Mouse (Mus musculus): ENCODE measurements around the gene Dock4. TPM values are rescaled to one million over a fixed set of nuclear protein-coding genes. Genes with fewer than 3 reads are reported as not detected.

Gene Dock4
- total RNA-seq, 2 experiments from 2014 or later: 97.3 to 104 TPM

DNA sequence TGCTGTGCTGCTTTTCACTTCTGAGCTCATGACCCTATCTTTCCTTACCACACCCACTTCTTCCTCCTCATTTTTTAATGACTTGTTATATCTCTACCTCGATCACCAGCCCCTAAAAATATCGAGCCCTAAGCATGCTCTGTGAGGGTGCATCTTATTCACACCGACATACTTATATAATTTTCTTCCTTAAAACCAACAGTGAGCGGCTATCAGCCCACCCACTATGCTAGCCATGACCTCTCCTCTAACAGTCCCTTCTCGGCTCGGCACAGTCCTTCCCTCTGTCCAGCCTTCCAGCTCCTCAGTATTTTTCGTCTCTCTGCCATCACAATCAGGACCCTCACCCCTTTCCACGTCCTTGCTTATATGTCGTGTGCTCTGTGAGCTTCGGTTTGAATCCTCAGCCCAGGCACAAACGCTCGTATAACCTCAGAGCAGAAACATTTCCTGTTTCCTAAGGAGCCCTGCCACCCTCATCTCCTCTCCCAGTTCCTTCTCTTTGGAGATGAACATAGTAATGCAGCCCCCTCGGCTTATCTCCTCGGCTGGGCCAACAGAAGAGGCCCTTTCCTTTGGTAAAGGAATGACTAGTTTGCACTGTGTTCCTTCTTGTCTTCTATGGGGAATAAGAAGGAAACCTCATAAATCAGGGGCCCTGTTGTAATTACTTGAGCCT lies 351.2 kb downstream of the Dock4 start:
- Histone ChIP-seq H3K4me3 (no peak overlapping the region), H3K27ac (no peak overlapping the region)
- intact Hi-C loops (cut with DNase I): loop anchor here (5.0 kb wide), 1 partner anchor 350 kb away; the partner anchor contains the start of genes Dock4 and Zfp277
- no peak for TF ChIP-seq CTCF (IDR thresholded peaks at IDR 0.05)
- DNase-seq (ENCODE audit: extremely low spot score in 1 of 2, low spot score in 2 of 2): no peak

DNA sequence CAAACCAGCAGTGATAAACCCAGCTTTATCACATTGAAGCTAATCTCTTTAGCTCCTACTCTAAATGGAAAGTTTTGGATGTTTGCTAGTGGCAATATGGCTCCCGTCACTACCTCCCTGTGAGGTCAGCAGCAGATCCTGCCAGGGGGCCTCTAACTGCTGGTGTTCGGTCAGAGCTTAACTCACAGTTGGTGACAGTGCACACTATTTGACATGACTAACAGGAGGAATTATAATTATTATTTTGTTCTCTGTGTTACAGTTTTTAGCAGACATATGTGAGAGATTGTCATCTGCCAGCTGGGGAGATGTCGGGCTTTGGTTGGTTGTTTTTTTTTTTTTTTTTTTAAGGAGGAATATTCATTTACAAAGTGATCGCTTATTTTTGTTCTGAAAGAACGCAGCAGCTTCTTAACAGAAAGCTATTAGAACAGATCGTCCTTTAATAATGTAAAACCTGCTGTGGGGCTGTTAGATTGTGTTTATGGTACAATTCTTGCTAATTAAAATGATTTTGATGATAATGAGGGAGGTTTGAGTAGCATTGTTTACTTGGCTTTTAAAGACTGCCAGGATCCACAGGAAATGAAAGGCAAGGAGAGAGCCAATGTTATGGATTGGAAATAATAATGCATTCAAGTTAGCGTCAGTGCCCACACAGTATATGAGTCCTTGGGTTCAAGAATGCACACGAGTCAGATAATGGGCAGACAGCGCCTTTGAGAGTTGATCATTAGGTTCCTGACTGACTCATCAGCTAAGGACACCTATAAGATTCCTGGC lies 352.0 kb downstream of the Dock4 start:
- Histone ChIP-seq H3K27ac (no peak overlapping the region), H3K4me3 (no peak overlapping the region)
- DNase-seq (ENCODE audit: extremely low spot score in 1 of 2, low spot score in 2 of 2): no peak
- TF ChIP-seq CTCF (IDR thresholded peaks at IDR 0.05): no peak
- intact Hi-C loops (cut with DNase I): loop anchor here (5.0 kb wide), 1 partner anchor 350 kb away; the partner anchor contains the start of genes Dock4 and Zfp277

DNA sequence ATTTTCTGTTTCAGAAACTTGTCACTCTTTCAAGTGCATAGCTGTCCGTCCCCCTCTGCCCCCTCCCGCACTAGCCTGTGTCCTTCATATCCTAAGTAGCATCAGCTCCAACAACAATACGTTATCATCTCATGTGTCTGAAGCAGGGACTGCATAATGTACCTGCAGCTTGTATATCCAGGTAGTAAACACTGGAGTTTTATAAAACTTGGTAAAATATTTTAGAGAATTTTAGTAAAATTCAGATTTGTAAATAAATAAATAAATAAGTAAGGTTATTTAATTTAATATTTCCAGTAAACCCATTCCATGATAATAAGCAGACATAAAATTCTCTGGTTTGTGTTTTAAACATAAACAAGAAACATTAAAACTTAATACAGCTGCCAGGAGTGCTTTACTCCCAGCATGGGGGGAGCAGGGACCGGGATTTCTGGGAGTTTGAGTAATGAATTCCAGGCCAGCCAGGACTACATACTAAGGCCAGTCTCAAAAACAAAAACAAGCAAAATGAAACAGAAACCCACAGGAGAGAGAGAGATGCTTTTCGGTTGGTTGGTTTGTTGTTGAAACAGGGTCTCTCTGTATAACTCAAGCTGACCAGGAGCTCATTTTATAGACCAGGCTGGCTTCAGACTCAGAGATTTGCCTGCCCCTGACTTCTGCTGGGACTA lies 352.7 kb downstream of the Dock4 start:
- intact Hi-C loops (cut with DNase I): loop anchor here (5.0 kb wide), 1 partner anchor 351 kb away; the partner anchor contains the start of genes Dock4 and Zfp277
- no peak for TF ChIP-seq CTCF (IDR thresholded peaks at IDR 0.05)
- DNase-seq (ENCODE audit: extremely low spot score in 1 of 2, low spot score in 2 of 2): no peak
- Histone ChIP-seq H3K27ac (no peak overlapping the region), H3K4me3 (no peak overlapping the region)

DNA sequence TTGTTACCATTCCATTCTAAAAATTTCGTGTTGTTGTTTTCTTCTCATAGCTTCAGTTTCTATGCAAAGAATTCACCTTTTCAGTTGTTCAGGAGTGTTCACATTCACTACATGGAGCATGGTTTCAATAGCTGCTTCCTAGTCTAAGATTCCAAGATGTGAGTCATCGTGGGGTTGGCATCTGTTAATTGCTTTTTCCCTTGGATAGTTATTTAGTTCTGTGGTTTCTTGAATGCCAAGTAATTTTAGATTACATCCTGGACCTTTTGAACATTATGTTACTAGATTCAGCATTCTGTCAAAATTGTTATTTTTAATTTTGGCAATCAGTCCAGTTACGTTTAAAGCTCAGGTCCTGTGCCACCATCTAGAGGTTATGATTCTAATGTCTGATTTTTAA lies 355.7 kb downstream of the Dock4 start:
- TF ChIP-seq CTCF (IDR thresholded peaks at IDR 0.05): no peak
- DNase-seq (ENCODE audit: extremely low spot score in 1 of 2, low spot score in 2 of 2): no peak
- H3K27ac ChIP-seq: no peak overlapping the region
- no peak overlapping the region for H3K4me3 ChIP-seq
- intact Hi-C loops (cut with DNase I): no loop called here

DNA sequence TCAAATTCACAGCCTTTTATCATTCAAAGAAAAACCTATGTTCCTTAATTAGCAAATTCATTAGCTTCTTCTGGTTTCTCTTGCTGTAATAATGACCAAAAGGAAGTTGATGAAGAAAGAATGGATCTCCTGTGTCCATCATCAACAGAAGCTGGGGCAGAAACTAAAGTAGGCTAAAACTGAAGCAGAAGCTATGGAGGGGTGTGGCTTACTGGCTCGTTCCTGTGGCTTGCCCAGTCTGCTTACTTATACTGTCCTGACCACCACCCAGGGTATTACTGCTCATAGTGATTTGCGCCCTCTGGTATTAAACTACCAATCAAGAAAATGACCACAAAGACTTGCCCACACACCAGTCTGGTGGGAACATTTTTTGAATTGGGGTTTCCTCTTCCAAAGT lies 359.5 kb downstream of the Dock4 start:
- intact Hi-C loops (cut with DNase I): no loop called here
- no peak overlapping the region for H3K27ac ChIP-seq
- H3K4me3 ChIP-seq: no peak overlapping the region
- TF ChIP-seq CTCF (IDR thresholded peaks at IDR 0.05): no peak
- no peak for DNase-seq (ENCODE audit: extremely low spot score in 1 of 2, low spot score in 2 of 2)

DNA sequence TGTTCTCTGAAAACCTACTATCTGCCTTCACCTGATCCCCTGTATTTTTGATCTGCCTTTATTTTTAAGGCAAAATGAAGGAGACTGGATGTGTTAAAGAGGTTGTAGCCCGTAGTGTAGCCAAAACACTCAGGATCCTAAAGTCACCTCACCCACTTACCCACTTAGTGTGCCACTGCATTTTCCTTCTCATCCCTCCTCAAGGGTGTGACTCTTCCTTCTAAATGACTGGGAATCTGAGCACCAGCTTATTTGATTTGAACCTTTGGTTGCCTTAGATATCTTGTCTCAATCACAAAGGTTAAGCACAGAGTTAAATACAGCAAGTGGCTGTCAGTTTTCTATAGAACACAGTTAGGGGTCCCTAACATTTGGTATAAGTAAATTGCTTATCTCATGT lies 362.2 kb downstream of the Dock4 start:
- Histone ChIP-seq H3K4me3 (no peak overlapping the region), H3K27ac (no peak overlapping the region)
- intact Hi-C loops (cut with DNase I): no loop called here
- no peak for TF ChIP-seq CTCF (IDR thresholded peaks at IDR 0.05)
- no peak for DNase-seq (ENCODE audit: extremely low spot score in 1 of 2, low spot score in 2 of 2)

DNA sequence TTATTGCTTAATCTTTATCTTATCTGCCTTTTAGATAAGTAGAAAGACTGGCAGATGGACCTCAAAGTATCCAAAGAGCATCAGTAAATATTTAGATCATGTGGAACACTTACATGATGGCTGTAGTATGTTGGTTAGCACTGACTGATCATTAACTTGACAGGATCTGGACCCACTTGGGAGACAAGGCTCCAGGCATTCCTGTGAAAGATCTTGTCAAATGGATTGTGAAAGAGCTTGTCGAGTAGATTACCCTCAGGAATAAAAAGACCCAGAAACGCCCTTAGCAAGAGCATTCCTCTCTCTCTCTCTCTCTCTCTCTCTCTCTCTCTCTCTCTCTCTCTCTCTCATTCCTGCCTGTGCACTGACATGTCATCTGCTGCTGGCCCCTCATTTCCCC lies 367.7 kb downstream of the Dock4 start:
- H3K27ac ChIP-seq: no peak overlapping the region
- no peak for DNase-seq (ENCODE audit: extremely low spot score in 1 of 2, low spot score in 2 of 2)
- intact Hi-C loops (cut with DNase I): loop anchor here (10.0 kb wide), 1 partner anchor 729 kb away; no protein-coding TSS in a partner anchor
- no peak overlapping the region for H3K4me3 ChIP-seq
- no peak for TF ChIP-seq CTCF (IDR thresholded peaks at IDR 0.05)

DNA sequence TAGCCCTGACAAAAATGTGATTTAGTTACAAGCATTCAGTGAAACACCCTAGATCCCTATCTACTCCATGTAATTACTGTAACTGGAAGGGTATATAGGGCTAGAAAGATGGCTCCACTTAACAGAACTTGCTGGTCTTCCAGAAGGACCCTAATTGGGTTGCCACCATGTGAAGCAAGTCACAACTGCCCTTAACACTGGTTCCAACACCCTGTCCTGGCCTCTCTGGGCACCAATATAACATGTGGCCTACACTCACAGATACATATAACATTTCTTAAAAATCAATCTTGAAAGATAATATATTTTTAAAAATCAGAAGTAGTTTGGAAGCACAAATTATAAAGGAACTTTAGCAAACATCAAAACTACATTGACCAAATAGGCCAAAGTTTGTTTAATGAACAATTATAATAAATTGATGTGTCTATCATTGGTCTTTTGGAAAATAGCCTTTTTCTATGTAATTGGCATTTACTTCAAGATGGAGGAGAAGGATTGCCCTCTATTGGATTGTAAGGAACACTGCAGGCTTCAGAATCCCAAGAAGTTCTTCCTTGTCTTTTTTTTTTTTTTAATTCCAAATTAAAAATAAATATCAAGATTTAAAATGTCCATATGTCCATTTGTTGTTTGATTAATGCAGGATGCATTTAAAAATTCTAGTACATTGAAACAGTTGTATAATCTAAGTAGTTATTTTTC lies 369.1 kb downstream of the Dock4 start:
- DNase-seq (ENCODE audit: extremely low spot score in 1 of 2, low spot score in 2 of 2): no peak
- TF ChIP-seq CTCF (IDR thresholded peaks at IDR 0.05): peak; percentile 81
- no peak overlapping the region for H3K27ac ChIP-seq
- intact Hi-C loops (cut with DNase I): loop anchor here (5.0 to 10.0 kb wide), 2 partner anchors 88 to 730 kb away; no protein-coding TSS in a partner anchor
- no peak overlapping the region for H3K4me3 ChIP-seq

DNA sequence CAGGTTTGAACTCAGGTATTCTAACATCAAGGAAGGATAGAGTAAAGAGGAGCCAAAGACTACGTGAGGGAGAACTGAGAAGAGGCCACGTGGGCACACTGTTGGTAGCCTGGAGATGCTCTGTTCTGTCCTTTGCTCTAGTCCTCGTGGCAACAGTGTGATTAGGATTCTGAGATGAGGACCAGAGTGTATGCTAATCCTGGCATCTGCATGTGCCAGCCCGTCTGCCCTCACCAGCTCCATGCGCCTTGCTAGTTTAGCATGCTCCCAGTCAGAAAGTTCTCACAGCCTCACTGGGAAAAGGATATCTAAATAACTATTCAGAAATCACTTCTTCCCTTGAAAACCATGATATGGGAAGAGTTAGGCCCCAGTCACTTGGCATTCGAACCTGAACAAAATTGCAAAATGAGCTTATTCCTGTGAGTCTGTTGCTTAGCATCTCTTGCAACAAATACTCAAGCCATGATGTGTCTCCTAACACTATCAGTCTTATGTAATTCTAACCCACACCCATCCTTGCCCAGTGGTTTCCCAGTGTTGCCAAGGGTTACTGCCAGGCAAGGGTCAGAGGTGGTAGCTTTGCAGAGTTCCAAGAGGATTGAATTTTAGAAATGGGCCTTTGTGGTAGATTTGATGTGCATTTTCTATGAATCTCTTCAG lies 372.4 kb downstream of the Dock4 start:
- intact Hi-C loops (cut with DNase I): loop anchor here (5.0 to 10.0 kb wide), 2 partner anchors 91 to 733 kb away; no protein-coding TSS in a partner anchor
- Histone ChIP-seq H3K27ac (no peak overlapping the region), H3K4me3 (no peak overlapping the region)
- no peak for DNase-seq (ENCODE audit: extremely low spot score in 1 of 2, low spot score in 2 of 2)
- TF ChIP-seq CTCF (IDR thresholded peaks at IDR 0.05): no peak

DNA sequence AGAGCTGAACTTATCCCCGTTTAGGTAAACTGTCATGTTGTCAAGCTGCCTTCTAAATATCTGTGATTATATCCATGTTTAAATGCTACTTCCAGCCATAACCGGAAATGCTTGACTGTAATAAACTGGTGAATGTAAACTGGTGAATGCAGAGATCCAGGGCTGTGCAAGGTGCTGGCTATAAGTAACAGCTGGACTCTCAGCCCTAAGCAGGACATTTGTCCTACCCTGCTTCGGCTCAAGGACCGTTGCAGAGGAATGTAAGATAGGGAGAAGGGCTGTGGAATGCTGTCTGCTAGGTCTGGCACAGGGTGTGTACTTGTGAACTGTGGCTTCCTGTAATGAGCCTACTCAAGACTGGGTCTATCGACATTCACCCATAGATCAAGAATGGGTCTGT lies 377.9 kb downstream of the Dock4 start:
- intact Hi-C loops (cut with DNase I): loop anchor here (5.0 kb wide), 1 partner anchor 566 kb away; no protein-coding TSS in a partner anchor
- TF ChIP-seq CTCF (IDR thresholded peaks at IDR 0.05): no peak
- Histone ChIP-seq H3K4me3 (no peak overlapping the region), H3K27ac (no peak overlapping the region)
- DNase-seq (ENCODE audit: extremely low spot score in 1 of 2, low spot score in 2 of 2): no peak

DNA sequence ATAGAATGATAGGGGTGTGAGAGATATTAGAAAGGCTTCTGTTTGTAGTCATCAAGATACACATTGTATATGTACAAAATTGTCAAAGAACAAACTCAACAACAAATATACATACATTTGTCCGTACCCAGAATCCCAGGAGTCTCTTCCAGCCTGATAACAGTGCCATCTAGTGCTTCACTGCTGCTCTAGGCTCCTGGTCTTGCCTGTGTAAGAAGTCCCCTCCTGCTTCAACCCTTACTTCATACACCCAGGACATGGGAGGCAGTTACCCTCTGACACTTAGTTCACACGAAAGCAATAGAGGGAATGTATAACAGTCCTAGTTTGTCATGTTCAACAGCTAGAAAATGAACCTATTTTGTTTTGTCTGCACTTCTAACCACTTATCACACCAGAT lies 378.5 kb downstream of the Dock4 start:
- peak; percentile 62 for TF ChIP-seq CTCF (IDR thresholded peaks at IDR 0.05)
- Histone ChIP-seq H3K4me3 (no peak overlapping the region), H3K27ac (no peak overlapping the region)
- intact Hi-C loops (cut with DNase I): loop anchor here (5.0 kb wide), 1 partner anchor 567 kb away; no protein-coding TSS in a partner anchor
- no peak for DNase-seq (ENCODE audit: extremely low spot score in 1 of 2, low spot score in 2 of 2)

Measured in left cerebral cortex, adult 2 months (tissue).